Mouse (Mus musculus) forebrain, embryonic 16.5 days (tissue): ENCODE data around the gene Apba2. TPM values are rescaled to one million over a fixed set of nuclear protein-coding genes. Genes with fewer than 3 reads are reported as not detected.

Experiments used
- polyA plus RNA-seq: library from polyadenylated mRNA; unstranded; fragments of >200 nt; fragmentation: Nextera tagmentation; extraction: Ambion mirVana; gene quantifications from 2 replicates; pipeline ENCODE4 v1.2.1, GENCODE M21; 2015

The Apba2 gene
- polyA plus RNA-seq, 1 experiment from 2014 or later, result 176 TPM

Other genes with a start within 250 kb of the Apba2 start
- 8.8 and 9.3 TPM in 2 replicates for gene Mtmr10, start 214.1 kb upstream of the Apba2 start, polyA plus RNA-seq
- gene Fan1, start 127.6 kb upstream of the Apba2 start, polyA plus RNA-seq, result 5.2 and 7.8 TPM in 2 replicates
- 27.7 and 28.7 TPM in 2 replicates for gene Mphosph10, start 109.4 kb upstream of the Apba2 start, polyA plus RNA-seq
- gene Mcee, start 109.1 kb upstream of the Apba2 start, polyA plus RNA-seq, result 30.5 and 31.6 TPM in 2 replicates